Mouse (Mus musculus): ENCODE data around the gene Ripk3. TPM values are rescaled to one million over a fixed set of nuclear protein-coding genes. Genes with fewer than 3 reads are reported as not detected.

Gene Ripk3
- polyA plus RNA-seq, 1 experiment from 2014 or later = 2.9 TPM

GRCm38 (mm10) chr14:55826142-55826541, 37.5 kb upstream of the Ripk3 start:
- ATAC-seq (ENCODE audit: low FRiP score) = no peak
- H3K4me3 ChIP-seq (replicated peaks; ENCODE audit: low read length) = peak overlapping the region; percentile 43
- DNase-seq (ENCODE audit: low spot score) = no peak
- H3K36me3 ChIP-seq (replicated peaks; ENCODE audit: control insufficient read depth, insufficient read depth) = no peaks in the 10 kb centered on the region
- H3K4me2 ChIP-seq (replicated peaks) = peak overlapping the region; percentile 63
- peak overlapping the region; percentile 34; the same call in 1 of the 2 replicates for H3K27ac ChIP-seq
- under 1% methylated on average over 15 of the region's 15 CpGs for WGBS
- no peaks in the 10 kb centered on the region for H3K9me3 ChIP-seq (ENCODE audit: control insufficient read depth, low read length)
- H3K27me3 ChIP-seq (ENCODE audit: control insufficient read depth, insufficient read depth, low read length) = peaks cover 20% of the 10 kb centered on the region
- H3K9ac ChIP-seq = peak overlapping the region; percentile 42; the same call in 1 of the 2 replicates
- H3K4me1 ChIP-seq (replicated peaks; ENCODE audit: control insufficient read depth, insufficient read depth, low read length) = peaks cover 19% of the 10 kb centered on the region

- peak; percentile 41 for DNase-seq (ENCODE audit: low spot score)
- peak; percentile 22; the same call in 1 of the 2 replicates for ATAC-seq (ENCODE audit: low FRiP score)
- WGBS = under 1% methylated on average over 20 of the region's 37 CpGs
- Histone ChIP-seq H3K4me1 (replicated peaks; ENCODE audit: control insufficient read depth, insufficient read depth, low read length) (peaks cover 19% of the 10 kb centered on the region), H3K27me3 (ENCODE audit: control insufficient read depth, insufficient read depth, low read length) (peaks cover 20% of the 10 kb centered on the region), H3K36me3 (replicated peaks; ENCODE audit: control insufficient read depth, insufficient read depth) (no peaks in the 10 kb centered on the region), H3K9me3 (ENCODE audit: control insufficient read depth, low read length) (no peaks in the 10 kb centered on the region), H3K4me2 (replicated peaks) (peak overlapping the region; percentile 63), H3K9ac (peak overlapping the region; percentile 60), H3K4me3 (replicated peaks; ENCODE audit: low read length) (peak overlapping the region; percentile 43), H3K27ac (peak overlapping the region; percentile 73; the same call in 1 of the 2 replicates)
Measured at GRCm38 (mm10) chr14:55825216-55826051, 36.8 kb upstream of the Ripk3 start.

- peak overlapping the region; percentile 73 for H3K27ac ChIP-seq
Measured at GRCm38 (mm10) chr14:55824481-55825215, 36.0 kb upstream of the Ripk3 start.

GRCm38 (mm10) chr14:55824001-55824480, 35.4 kb upstream of the Ripk3 start:
- 1% methylated on average over 10 of the region's 10 CpGs for WGBS
- Histone ChIP-seq H3K27me3 (ENCODE audit: control insufficient read depth, insufficient read depth, low read length) (peaks cover 20% of the 10 kb centered on the region), H3K4me2 (replicated peaks) (peak overlapping the region; percentile 63), H3K36me3 (replicated peaks; ENCODE audit: control insufficient read depth, insufficient read depth) (no peaks in the 10 kb centered on the region), H3K4me3 (replicated peaks; ENCODE audit: low read length) (peak overlapping the region; percentile 43), H3K9me3 (ENCODE audit: control insufficient read depth, low read length) (no peaks in the 10 kb centered on the region), H3K27ac (peak overlapping the region; percentile 32), H3K4me1 (replicated peaks; ENCODE audit: control insufficient read depth, insufficient read depth, low read length) (peaks cover 19% of the 10 kb centered on the region), H3K9ac (peak overlapping the region; percentile 55)
- DNase-seq (ENCODE audit: low spot score) (peak; percentile 35), ATAC-seq (ENCODE audit: low FRiP score) (no peak)

More at GRCm38 (mm10) chr14:55824481-55825215, 36.0 kb upstream of the Ripk3 start:
- peak; percentile 32 for DNase-seq (ENCODE audit: low spot score)
- Histone ChIP-seq H3K36me3 (replicated peaks; ENCODE audit: control insufficient read depth, insufficient read depth) (no peaks in the 10 kb centered on the region), H3K4me2 (replicated peaks) (peak overlapping the region; percentile 63), H3K9ac (peak overlapping the region; percentile 60), H3K27me3 (ENCODE audit: control insufficient read depth, insufficient read depth, low read length) (peaks cover 20% of the 10 kb centered on the region), H3K4me3 (replicated peaks; ENCODE audit: low read length) (peak overlapping the region; percentile 43), H3K4me1 (replicated peaks; ENCODE audit: control insufficient read depth, insufficient read depth, low read length) (peaks cover 19% of the 10 kb centered on the region), H3K9me3 (ENCODE audit: control insufficient read depth, low read length) (no peaks in the 10 kb centered on the region)
- WGBS = under 1% methylated on average over 32 of the region's 32 CpGs
- ATAC-seq (ENCODE audit: low FRiP score) = 0 out of 2 replicates have a peak, but pooled peaks have one; percentile 18

- Histone ChIP-seq H3K27ac (peak within 1 kb of the TSS; percentile 76), H3K4me1 (replicated peaks; ENCODE audit: control insufficient read depth, insufficient read depth, low read length) (peaks cover 19% of the 10 kb centered on the region), H3K9ac (peak within 1 kb of the TSS; percentile 55), H3K36me3 (replicated peaks; ENCODE audit: control insufficient read depth, insufficient read depth) (no peaks in the 10 kb centered on the region), H3K9me3 (ENCODE audit: control insufficient read depth, low read length) (no peaks in the 10 kb centered on the region), H3K4me3 (replicated peaks; ENCODE audit: low read length) (peak within 1 kb of the TSS; percentile 43), H3K4me2 (replicated peaks) (peak within 1 kb of the TSS; percentile 63), H3K27me3 (ENCODE audit: control insufficient read depth, insufficient read depth, low read length) (peaks cover 20% of the 10 kb centered on the region)
- DNase-seq (ENCODE audit: low spot score) (peak; percentile 81), ATAC-seq (ENCODE audit: low FRiP score) (peak; percentile 74)
- under 1% methylated on average over 34 of the region's 46 CpGs for WGBS
Measured at GRCm38 (mm10) chr14:55822991-55823762, 34.5 kb upstream of the Ripk3 start, which contains the start of gene Nfatc4. Nfatc4 (plus strand) TSS chr14:55823144.

GRCm38 (mm10) chr14:55822435-55822990, 33.8 kb upstream of the Ripk3 start:
- no peaks in the 10 kb centered on the region for H3K36me3 ChIP-seq (replicated peaks; ENCODE audit: control insufficient read depth, insufficient read depth)
- peaks cover 19% of the 10 kb centered on the region for H3K4me1 ChIP-seq (replicated peaks; ENCODE audit: control insufficient read depth, insufficient read depth, low read length)
- peak overlapping the region; percentile 63 for H3K4me2 ChIP-seq (replicated peaks)
- H3K27me3 ChIP-seq (ENCODE audit: control insufficient read depth, insufficient read depth, low read length) = peaks cover 16% of the 10 kb centered on the region
- H3K9me3 ChIP-seq (ENCODE audit: control insufficient read depth, low read length) = no peaks in the 10 kb centered on the region
- 6% methylated on average over 13 of the region's 13 CpGs for WGBS
- ATAC-seq (ENCODE audit: low FRiP score) (no peak), DNase-seq (ENCODE audit: low spot score) (peak; percentile 69)
- peak overlapping the region; percentile 76 for H3K27ac ChIP-seq
- H3K4me3 ChIP-seq (replicated peaks; ENCODE audit: low read length) = peak overlapping the region; percentile 43
- peak overlapping the region; percentile 55 for H3K9ac ChIP-seq

- WGBS = 87% methylated on average over 9 of the region's 9 CpGs
- Histone ChIP-seq H3K4me3 (replicated peaks; ENCODE audit: low read length) (no peak overlapping the region), H3K4me1 (replicated peaks; ENCODE audit: control insufficient read depth, insufficient read depth, low read length) (peaks cover 13% of the 10 kb centered on the region; the same call in 1 of the 2 replicates), H3K36me3 (replicated peaks; ENCODE audit: control insufficient read depth, insufficient read depth) (no peaks in the 10 kb centered on the region), H3K27me3 (ENCODE audit: control insufficient read depth, insufficient read depth, low read length) (peaks cover under 1% of the 10 kb centered on the region; the same call in 1 of the 2 replicates), H3K27ac (no peak overlapping the region), H3K4me2 (replicated peaks) (no peak overlapping the region), H3K9ac (no peak overlapping the region), H3K9me3 (ENCODE audit: control insufficient read depth, low read length) (no peaks in the 10 kb centered on the region)
- ATAC-seq (ENCODE audit: low FRiP score) (no peak), DNase-seq (ENCODE audit: low spot score) (no peak)
Measured at GRCm38 (mm10) chr14:55820576-55820975, 31.9 kb upstream of the Ripk3 start.

- Histone ChIP-seq H3K9ac (no peak overlapping the region), H3K4me3 (replicated peaks; ENCODE audit: low read length) (no peak overlapping the region), H3K27me3 (ENCODE audit: control insufficient read depth, insufficient read depth, low read length) (no peaks in the 10 kb centered on the region), H3K4me2 (replicated peaks) (no peak overlapping the region), H3K4me1 (replicated peaks; ENCODE audit: control insufficient read depth, insufficient read depth, low read length) (peaks cover 7% of the 10 kb centered on the region; the same call in 1 of the 2 replicates), H3K27ac (no peak overlapping the region), H3K36me3 (replicated peaks; ENCODE audit: control insufficient read depth, insufficient read depth) (no peaks in the 10 kb centered on the region), H3K9me3 (ENCODE audit: control insufficient read depth, low read length) (no peaks in the 10 kb centered on the region)
- ATAC-seq (ENCODE audit: low FRiP score) = no peak
- WGBS = 83% methylated on average over 7 of the region's 7 CpGs
- no peak for DNase-seq (ENCODE audit: low spot score)
Measured at GRCm38 (mm10) chr14:55819845-55820405, 31.3 kb upstream of the Ripk3 start.

Data from hindbrain, embryonic 14.5 days (tissue).